ENCODE assay signal across 20 mouse cellular contexts in the genomic region with DNA sequence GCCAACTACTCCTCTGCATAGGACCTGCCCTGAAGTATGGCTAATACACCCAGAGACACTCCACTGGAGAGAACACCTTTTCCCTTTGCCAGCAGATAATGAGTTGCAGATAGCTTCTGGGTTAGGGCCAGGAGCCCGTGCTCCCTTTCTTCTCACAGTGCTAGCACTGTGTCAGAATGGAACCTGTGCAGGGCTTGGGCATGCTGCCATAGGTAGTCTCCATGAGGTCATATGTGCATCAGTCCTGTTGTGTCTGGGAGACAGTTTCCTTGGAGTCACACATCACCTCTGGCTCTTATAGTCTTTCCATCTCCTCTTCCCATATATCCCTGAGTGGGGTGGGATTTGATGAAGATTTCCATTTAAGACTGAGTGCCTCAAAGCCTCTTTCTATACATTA.
"Had no signal": no experiment of that assay in that cellular context is flagged by ENCODE, and none has a peak within 500 bp of the region (broad histone marks: within the 10 kb centered on the region; RNA-seq: fewer than 3 reads in every experiment).

No protein-coding gene starts in this region.

- H3K4me2 ChIP-seq: hindbrain, embryonic 13.5 days; hindbrain, embryonic 15.5 days; liver, embryonic 11.5 days; liver, embryonic 13.5 days; liver, embryonic 15.5 days had no signal

- H3K4me1 ChIP-seq: heart, embryonic 10.5 days; hindbrain, embryonic 13.5 days; hindbrain, embryonic 15.5 days; liver, embryonic 13.5 days; liver, embryonic 15.5 days had no signal

- H3K36me3 ChIP-seq: heart, embryonic 10.5 days; hindbrain, embryonic 13.5 days; hindbrain, embryonic 15.5 days; liver, embryonic 13.5 days; liver, embryonic 15.5 days had no signal

- H3K9ac ChIP-seq: hindbrain, embryonic 13.5 days; hindbrain, embryonic 15.5 days; liver, embryonic 13.5 days; liver, embryonic 15.5 days; liver, postnatal 0 days had no signal

- H3K9me3 ChIP-seq: heart, embryonic 10.5 days; hindbrain, embryonic 13.5 days; hindbrain, embryonic 15.5 days; liver, embryonic 13.5 days; liver, embryonic 15.5 days had no signal

- H3K27ac ChIP-seq: heart, embryonic 10.5 days; hindbrain, embryonic 13.5 days; hindbrain, embryonic 15.5 days; hindbrain, postnatal 0 days; layer of hippocampus, adult 2 months; left cerebral cortex, adult 2 months; liver, embryonic 13.5 days; liver, embryonic 15.5 days had no signal

- H3K4me3 ChIP-seq: heart, embryonic 10.5 days; hindbrain, embryonic 13.5 days; hindbrain, embryonic 15.5 days; layer of hippocampus, adult 2 months; left cerebral cortex, adult 2 months; liver, embryonic 13.5 days; liver, embryonic 15.5 days had no signal

- DNase-seq: gastrocnemius, postnatal 14 days; gastrocnemius, postnatal 36 days; kidney, adult 11 months; kidney, adult 8-10 months; kidney, postnatal 10 days; kidney, postnatal 25 days; kidney, postnatal 4 days; liver; liver, embryonic 13.5 days; liver, postnatal 0 days; lung, adult 2 months had no signal

- ATAC-seq: hindbrain, postnatal 0 days; intestine, embryonic 16.5 days; liver, postnatal 0 days had no signal

- H3K27me3 ChIP-seq: hindbrain, embryonic 13.5 days; hindbrain, embryonic 15.5 days; liver, embryonic 13.5 days; liver, embryonic 15.5 days had no signal
